Mouse (Mus musculus): ENCODE measurements around the gene BC029722.

- TF ChIP-seq POLR2A (IDR thresholded peaks at IDR 0.05; ENCODE audit: borderline replicate concordance, control insufficient read depth, low read depth, low read length) (no peak), CTCF (IDR thresholded peaks at IDR 0.05; ENCODE audit: control insufficient read depth, insufficient read depth, low read length) (no peak)
Observed at GRCm38 (mm10) chr2:155778004-155778403, 41.2 kb downstream of the BC029722 start.
